Mouse (Mus musculus) liver, postnatal 0 days (tissue): ENCODE data around the gene Mcat. TPM values are rescaled to one million over a fixed set of nuclear protein-coding genes. Genes with fewer than 3 reads are reported as not detected.

ENCODE experiments used
- ATAC-seq: fragments of 200-750 bp; cut with Nextera tagmentation; 2 replicates; pipeline ENCODE4 v1.8.0; 2017; ENCODE audit warnings: mild to moderate bottlenecking, moderate library complexity
- DNase-seq: peaks from one replicate; pipeline ENCODE4 v3.0.0-alpha.2; 2016
- H3K27ac ChIP-seq: fragments of 300-500 bp; sonication (generic); 2 replicates; pipeline ENCODE4 v1.5.1; 2014; ENCODE audit warnings: antibody characterized with exemption, moderate library complexity, mild to moderate bottlenecking, low read depth
- H3K27me3 ChIP-seq: fragments of 300-500 bp; sonication (generic); 2 replicates; pipeline ENCODE4 v1.6.1; 2014; ENCODE audit warnings: low read length, control low read depth, mixed read lengths; ENCODE audit not compliant: insufficient read depth
- H3K36me3 ChIP-seq: fragments of 300-500 bp; sonication (generic); replicated peaks from 2 replicates; pipeline ENCODE4 v1.6.1; 2014; ENCODE audit warnings: mild to moderate bottlenecking, control low read depth, low read length, moderate library complexity, mixed read lengths; ENCODE audit not compliant: insufficient read depth
- H3K4me1 ChIP-seq: fragments of 300-500 bp; sonication (generic); 2 replicates; pipeline ENCODE4 v1.6.1; 2014; ENCODE audit warnings: antibody characterized with exemption, mild to moderate bottlenecking, control low read depth; ENCODE audit not compliant: insufficient read depth
- H3K4me2 ChIP-seq: fragments of 300-500 bp; sonication (generic); 2 replicates; pipeline ENCODE4 v1.6.1; 2014; ENCODE audit warnings: low read depth, mild to moderate bottlenecking, low read length, moderate library complexity, mixed read lengths
- H3K4me3 ChIP-seq: fragments of 300-500 bp; sonication (generic); 2 replicates; pipeline ENCODE4 v1.5.1; 2014; ENCODE audit warnings: low read depth, low read length
- H3K9ac ChIP-seq: fragments of 300-500 bp; sonication (generic); replicated peaks from 2 replicates; pipeline ENCODE4 v1.6.1; 2014; ENCODE audit warnings: mild to moderate bottlenecking, moderate library complexity
- H3K9me3 ChIP-seq: fragments of 300-500 bp; sonication (generic); 2 replicates; pipeline ENCODE4 v1.6.1; 2016; ENCODE audit warnings: mild to moderate bottlenecking, control low read depth, low read length, mixed read lengths
- CTCF ChIP-seq: sonication (generic); IDR thresholded peaks from 2 replicates; pipeline ENCODE4 v1.5.1; 2016; ENCODE audit warnings: antibody characterized with exemption, low read depth
- EP300 ChIP-seq: IDR thresholded peaks from 2 replicates; pipeline ENCODE4 v1.6.1; 2016; ENCODE audit warnings: antibody characterized with exemption, low read depth, mild to moderate bottlenecking
- WGBS: fragments of 180-500 bp; shearing (Covaris S2); extraction: QIAGEN DNeasy Blood & Tissue Kit; methylation state at CpG from one replicate; pipeline ENCODE4 v1.1.7; 2014; ENCODE audit not compliant: insufficient replicate concordance; 5-methylcytosine and 5-hydroxymethylcytosine counted together
- polyA plus RNA-seq: library from polyadenylated mRNA; unstranded; fragments of >200 nt; fragmentation: Nextera tagmentation; extraction: Ambion mirVana; gene quantifications from 2 replicates; pipeline ENCODE4 v1.2.1, GENCODE M21; 2015

The Mcat gene
- polyA plus RNA-seq, 1 experiment from 2014 or later, result 20.0 TPM

DNA sequence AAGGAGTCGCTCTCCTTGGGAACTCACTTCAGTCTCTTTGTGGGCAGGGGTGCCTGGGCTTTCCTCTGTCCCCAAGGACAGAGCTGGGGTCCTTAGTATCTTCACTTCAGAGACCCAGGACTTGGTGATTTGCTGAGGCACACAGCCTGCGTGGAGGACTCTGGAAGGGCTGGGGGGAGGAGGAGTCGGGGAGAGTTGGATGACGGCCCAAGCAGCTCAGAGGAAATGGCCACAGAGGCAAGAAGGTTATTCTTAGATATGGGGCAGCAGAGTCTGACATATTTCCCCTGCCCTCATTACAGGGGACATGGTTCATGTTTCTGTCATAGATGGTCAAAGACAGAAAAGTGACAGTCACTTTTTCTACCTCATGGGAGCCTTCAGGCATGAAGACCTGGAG, 23.7 kb downstream of the Mcat start:
- 46% methylated on average over 4 of the region's 4 CpGs for WGBS
- H3K36me3 ChIP-seq, result peaks cover 2% of the 10 kb centered on the region; the same call in 1 of the 2 replicates
- DNase-seq (no peak), ATAC-seq (no peak)
- no peak overlapping the region for H3K4me2 ChIP-seq
- H3K9me3 ChIP-seq, result no peaks in the 10 kb centered on the region
- H3K27me3 ChIP-seq, result no peaks in the 10 kb centered on the region
- no peak for TF ChIP-seq CTCF
- H3K4me3 ChIP-seq, result no peak overlapping the region
- H3K9ac ChIP-seq, result no peak overlapping the region
- H3K4me1 ChIP-seq, result 0 out of 2 replicates have a peak, but pooled peaks cover 4% of the 10 kb centered on the region
- H3K27ac ChIP-seq, result no peak overlapping the region

DNA sequence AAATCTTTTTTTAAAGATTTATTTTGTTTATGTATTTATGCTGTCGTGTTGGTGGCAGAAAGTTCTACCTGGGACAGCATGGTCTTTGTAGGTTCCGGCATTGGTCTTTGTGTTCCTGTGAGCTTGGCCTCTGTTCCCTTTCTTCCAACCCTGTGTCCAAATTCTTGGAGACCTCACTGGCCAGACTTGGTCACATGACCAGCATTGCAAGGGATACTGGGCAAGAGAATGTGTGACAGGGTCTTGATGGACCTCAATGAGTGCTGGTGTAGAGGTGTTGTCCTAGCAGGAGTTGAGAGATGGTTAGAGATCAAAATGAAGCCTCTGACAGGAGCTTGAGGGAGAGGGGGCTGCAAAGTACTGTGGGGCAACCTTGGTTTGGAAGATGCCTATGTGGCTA, 24.7 kb downstream of the Mcat start:
- DNase-seq (no peak), ATAC-seq (no peak)
- WGBS, result 87% methylated on average over 2 of the region's 2 CpGs
- Histone ChIP-seq H3K4me2 (no peak overlapping the region), H3K9ac (no peak overlapping the region), H3K4me3 (no peak overlapping the region), H3K9me3 (no peaks in the 10 kb centered on the region), H3K36me3 (no peaks in the 10 kb centered on the region; the same call in 1 of the 2 replicates), H3K4me1 (0 out of 2 replicates have a peak, but pooled peaks cover 4% of the 10 kb centered on the region), H3K27me3 (no peaks in the 10 kb centered on the region), H3K27ac (no peak overlapping the region)
- no peak for TF ChIP-seq EP300
- TF ChIP-seq CTCF, result no peak

DNA sequence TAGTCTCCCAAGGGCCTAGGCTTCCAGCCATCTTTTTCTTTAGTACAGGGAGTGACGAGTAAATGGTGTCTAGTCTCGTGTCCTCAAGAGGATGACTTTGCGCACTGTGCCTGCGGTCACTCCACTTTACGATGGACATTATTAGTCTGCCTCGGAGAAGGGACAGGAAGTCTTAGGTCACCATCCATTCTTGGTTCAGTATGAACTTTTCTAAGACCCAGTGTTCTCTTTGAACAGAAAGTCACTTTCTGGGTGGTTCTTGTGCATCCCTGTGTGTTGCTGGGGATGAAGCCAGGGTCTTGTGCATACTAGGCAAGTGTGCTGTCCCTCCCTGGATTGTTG, 27.7 kb downstream of the Mcat start:
- H3K4me1 ChIP-seq, result peaks cover 5% of the 10 kb centered on the region
- H3K9me3 ChIP-seq, result no peaks in the 10 kb centered on the region
- H3K4me2 ChIP-seq, result no peak overlapping the region
- TF ChIP-seq CTCF (no peak), EP300 (no peak)
- no peak overlapping the region for H3K4me3 ChIP-seq
- ATAC-seq (no peak), DNase-seq (no peak)
- no peak overlapping the region for H3K9ac ChIP-seq
- no peak overlapping the region for H3K27ac ChIP-seq
- no peaks in the 10 kb centered on the region for H3K36me3 ChIP-seq
- WGBS, result 69% methylated on average over 6 of the region's 6 CpGs
- H3K27me3 ChIP-seq, result no peaks in the 10 kb centered on the region

DNA sequence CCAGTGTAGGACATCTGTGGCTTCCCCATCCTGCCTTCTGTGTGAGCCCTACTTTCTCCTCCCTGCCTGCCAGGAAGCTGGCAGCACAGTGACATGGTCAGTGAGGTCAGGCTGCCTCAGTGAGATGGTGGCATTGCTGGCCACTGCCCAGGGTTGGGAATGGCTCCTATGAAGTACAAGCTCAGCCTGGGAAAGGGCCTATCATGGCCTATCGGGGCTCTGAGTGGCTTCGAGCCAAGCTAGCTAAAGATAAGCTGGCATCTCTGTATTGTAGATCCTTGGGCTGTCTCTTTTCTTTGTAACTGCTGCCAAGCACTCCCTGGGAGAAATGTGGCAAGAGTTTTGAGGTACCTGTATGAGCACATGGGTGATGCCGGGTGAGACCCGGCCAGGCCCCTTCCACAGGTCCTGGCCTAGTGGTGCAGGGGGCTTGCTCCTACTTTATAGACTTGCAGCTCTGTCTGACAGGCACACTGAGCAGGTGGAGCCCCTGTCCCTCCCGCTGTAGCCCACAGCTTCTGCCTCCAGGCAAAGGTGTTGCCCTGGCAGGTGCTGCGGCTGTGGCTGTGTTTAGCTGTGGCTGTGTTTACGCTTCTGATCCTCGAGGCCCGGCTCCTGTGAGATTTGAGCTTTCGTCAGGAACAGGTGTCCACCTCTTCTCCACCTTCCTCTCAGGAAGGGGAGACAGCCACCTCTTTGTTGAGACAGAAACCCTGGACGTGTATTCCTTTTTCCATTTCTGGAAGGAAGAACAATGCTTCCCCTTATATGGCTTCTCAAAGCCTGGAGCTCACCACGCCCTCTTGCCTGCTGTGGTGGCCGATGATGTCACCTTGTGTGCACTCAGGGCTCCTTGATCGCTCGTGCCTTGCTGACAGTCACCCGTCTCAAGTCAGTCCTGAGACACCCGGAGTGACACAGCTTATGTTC, 28.4 kb downstream of the Mcat start:
- peaks cover 11% of the 10 kb centered on the region for H3K4me1 ChIP-seq
- no peaks in the 10 kb centered on the region for H3K36me3 ChIP-seq
- ATAC-seq (no peak), DNase-seq (no peak)
- H3K9ac ChIP-seq, result no peak overlapping the region
- no peaks in the 10 kb centered on the region for H3K9me3 ChIP-seq
- no peak overlapping the region for H3K27ac ChIP-seq
- H3K27me3 ChIP-seq, result no peaks in the 10 kb centered on the region
- TF ChIP-seq CTCF (no peak), EP300 (no peak)
- no peak overlapping the region for H3K4me3 ChIP-seq
- H3K4me2 ChIP-seq, result no peak overlapping the region
- 62% methylated on average over 17 of the region's 17 CpGs for WGBS

DNA sequence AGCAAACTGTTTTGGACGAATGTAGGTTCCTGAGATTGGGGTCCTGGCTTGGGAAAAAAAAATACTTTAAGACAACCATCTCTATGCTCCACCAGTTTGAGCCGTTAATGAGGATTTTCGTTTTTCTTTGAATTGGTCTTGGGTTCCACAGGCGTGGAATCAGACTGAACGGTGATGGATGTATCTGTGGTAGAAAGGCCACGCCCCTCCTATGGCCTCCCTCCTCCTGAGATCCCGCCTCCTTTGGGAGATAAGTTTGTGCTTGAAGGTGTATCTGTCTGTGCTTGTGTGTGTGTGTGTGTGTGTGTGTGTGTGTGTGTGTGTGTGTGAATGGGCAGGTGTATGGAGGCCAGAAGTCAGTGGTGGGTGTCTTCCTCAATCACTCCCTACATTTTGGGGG, 31.0 kb downstream of the Mcat start:
- H3K4me3 ChIP-seq, result no peak overlapping the region
- no peak overlapping the region for H3K9ac ChIP-seq
- H3K4me2 ChIP-seq, result no peak overlapping the region
- no peak overlapping the region for H3K27ac ChIP-seq
- DNase-seq (no peak), ATAC-seq (no peak)
- TF ChIP-seq EP300 (no peak), CTCF (no peak)
- H3K9me3 ChIP-seq, result no peaks in the 10 kb centered on the region
- H3K4me1 ChIP-seq, result peaks cover 20% of the 10 kb centered on the region
- peaks cover 13% of the 10 kb centered on the region for H3K27me3 ChIP-seq
- WGBS, result 65% methylated on average over 7 of the region's 7 CpGs
- no peaks in the 10 kb centered on the region for H3K36me3 ChIP-seq

DNA sequence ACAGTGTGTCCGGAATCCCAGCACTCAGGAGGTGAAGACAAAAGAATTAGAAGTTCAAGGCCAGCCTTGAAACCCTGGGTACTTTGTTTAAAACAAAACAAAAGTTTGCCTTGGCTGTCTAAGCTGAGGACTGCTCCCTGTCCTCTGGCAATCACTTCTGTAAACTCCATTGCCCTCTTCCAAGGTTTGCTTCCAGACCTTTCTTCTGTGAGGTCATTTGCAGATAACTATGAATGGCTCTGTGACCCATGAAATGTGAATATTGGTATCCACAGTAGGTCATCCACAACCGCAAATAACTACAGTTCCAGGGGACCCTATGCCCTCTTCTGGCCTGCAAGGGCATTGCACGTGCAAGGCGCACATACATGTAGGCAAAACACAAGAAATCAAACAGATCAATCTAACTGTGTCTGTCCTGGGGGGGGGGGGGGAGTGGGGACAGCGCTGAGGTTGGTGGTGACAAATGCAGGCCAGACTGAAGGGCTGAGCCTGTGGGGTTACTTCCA, 31.6 kb downstream of the Mcat start:
- no peak for ATAC-seq
- no peak overlapping the region for H3K4me3 ChIP-seq
- 67% methylated on average over 5 of the region's 5 CpGs for WGBS
- no peaks in the 10 kb centered on the region for H3K9me3 ChIP-seq
- peaks cover 25% of the 10 kb centered on the region for H3K4me1 ChIP-seq
- no peaks in the 10 kb centered on the region for H3K36me3 ChIP-seq
- H3K4me2 ChIP-seq, result no peak overlapping the region
- H3K27ac ChIP-seq, result no peak overlapping the region
- H3K27me3 ChIP-seq, result peaks cover 17% of the 10 kb centered on the region
- TF ChIP-seq EP300, result no peak
- TF ChIP-seq CTCF, result peak; percentile 61
- H3K9ac ChIP-seq, result no peak overlapping the region
- no peak for DNase-seq
